Mouse (Mus musculus) limb, embryonic 15.5 days (tissue): ENCODE data around the gene Adprhl1. TPM values are rescaled to one million over a fixed set of nuclear protein-coding genes. Genes with fewer than 3 reads are reported as not detected.

Source experiments
- ATAC-seq: fragments of 200-750 bp; cut with Nextera tagmentation; 2 replicates; pipeline ENCODE4 v1.8.0; 2017; ENCODE audit warnings: low read depth, moderate TSS enrichment; ENCODE audit not compliant: insufficient number of reproducible peaks, low FRiP score, low TSS enrichment
- H3K27ac ChIP-seq: fragments of 300-500 bp; sonication (generic); 2 replicates; pipeline ENCODE4 v1.5.1; 2015; ENCODE audit warnings: moderate library complexity, mild to moderate bottlenecking, inconsistent platforms
- H3K27me3 ChIP-seq: fragments of 300-500 bp; sonication (generic); 2 replicates; pipeline ENCODE4 v1.6.1; 2015; ENCODE audit warnings: inconsistent platforms
- H3K36me3 ChIP-seq: fragments of 300-500 bp; sonication (generic); 2 replicates; pipeline ENCODE4 v1.6.1; 2015; ENCODE audit warnings: inconsistent platforms
- H3K4me1 ChIP-seq: fragments of 300-500 bp; sonication (generic); 2 replicates; pipeline ENCODE4 v1.6.1; 2015; ENCODE audit warnings: inconsistent platforms
- H3K4me2 ChIP-seq: fragments of 300-500 bp; sonication (generic); 2 replicates; pipeline ENCODE4 v1.6.1; 2015; ENCODE audit warnings: mild to moderate bottlenecking, inconsistent platforms
- H3K4me3 ChIP-seq: fragments of 300-500 bp; sonication (generic); 2 replicates; pipeline ENCODE4 v1.5.1; 2015; ENCODE audit warnings: mild to moderate bottlenecking, inconsistent platforms
- H3K9ac ChIP-seq: fragments of 300-500 bp; sonication (generic); 2 replicates; pipeline ENCODE4 v1.6.1; 2015; ENCODE audit warnings: inconsistent platforms
- H3K9me3 ChIP-seq: fragments of 300-500 bp; sonication (generic); 2 replicates; pipeline ENCODE4 v1.6.1; 2016; ENCODE audit warnings: inconsistent platforms
- WGBS: fragments of 180-500 bp; shearing (Covaris S2); methylation state at CpG from one replicate; pipeline ENCODE4 v1.1.7; 2015; 5-methylcytosine and 5-hydroxymethylcytosine counted together
- polyA plus RNA-seq: library from polyadenylated mRNA; unstranded; fragments of >200 nt; fragmentation: Nextera tagmentation; extraction: Ambion mirVana; gene quantifications from 2 replicates; pipeline ENCODE4 v1.2.1, GENCODE M21; 2015

Adprhl1 gene
- polyA plus RNA-seq, 1 experiment from 2014 or later: 5.0 TPM

- H3K36me3 ChIP-seq: peaks cover 47% of the 10 kb centered on the region
- no peak for ATAC-seq
- H3K27ac ChIP-seq: no peak overlapping the region
- H3K9ac ChIP-seq: no peak overlapping the region
- no peaks in the 10 kb centered on the region for H3K27me3 ChIP-seq
- no peaks in the 10 kb centered on the region for H3K4me1 ChIP-seq
- WGBS: 63% methylated on average over 2 of the region's 2 CpGs
- H3K9me3 ChIP-seq: no peaks in the 10 kb centered on the region
- no peak overlapping the region for H3K4me3 ChIP-seq
- H3K4me2 ChIP-seq: no peak overlapping the region
These were observed 13.6 kb upstream of the Adprhl1 start for GRCm38 (mm10) chr8:13267566-13267965.

GRCm38 (mm10) chr8:13263376-13263775 lies 9.4 kb upstream of the Adprhl1 start:
- no peak overlapping the region for H3K27ac ChIP-seq
- no peak overlapping the region for H3K4me3 ChIP-seq
- 58% methylated on average over 3 of the region's 3 CpGs for WGBS
- no peak overlapping the region for H3K9ac ChIP-seq
- H3K9me3 ChIP-seq: no peaks in the 10 kb centered on the region
- peaks cover 40% of the 10 kb centered on the region for H3K36me3 ChIP-seq
- H3K27me3 ChIP-seq: no peaks in the 10 kb centered on the region
- no peak overlapping the region for H3K4me2 ChIP-seq
- ATAC-seq: no peak
- H3K4me1 ChIP-seq: no peaks in the 10 kb centered on the region

GRCm38 (mm10) chr8:13253413-13253812 lies 549 bp downstream of the Adprhl1 start:
- 0 out of 2 replicates have a peak, but pooled peaks cover 4% of the 10 kb centered on the region for H3K4me1 ChIP-seq
- H3K9ac ChIP-seq: no peak overlapping the region
- H3K4me2 ChIP-seq: no peak overlapping the region
- H3K9me3 ChIP-seq: no peaks in the 10 kb centered on the region
- H3K27ac ChIP-seq: no peak overlapping the region
- no peak overlapping the region for H3K4me3 ChIP-seq
- no peaks in the 10 kb centered on the region for H3K27me3 ChIP-seq
- no peak for ATAC-seq
- H3K36me3 ChIP-seq: peaks cover 34% of the 10 kb centered on the region
- 59% methylated on average over 5 of the region's 5 CpGs for WGBS

- Histone ChIP-seq H3K4me1 (0 out of 2 replicates have a peak, but pooled peaks cover 4% of the 10 kb centered on the region), H3K9ac (no peak overlapping the region), H3K9me3 (no peaks in the 10 kb centered on the region), H3K27ac (no peak overlapping the region), H3K36me3 (peaks cover 29% of the 10 kb centered on the region), H3K4me3 (no peak overlapping the region), H3K27me3 (no peaks in the 10 kb centered on the region), H3K4me2 (no peak overlapping the region)
- ATAC-seq: no peak
- WGBS: 85% methylated on average over 13 of the region's 13 CpGs
These were observed 1.1 kb downstream of the Adprhl1 start for GRCm38 (mm10) chr8:13252837-13253236.

GRCm38 (mm10) chr8:13244343-13244880 lies 9.6 kb downstream of the Adprhl1 start:
- Histone ChIP-seq H3K4me1 (no peaks in the 10 kb centered on the region), H3K27ac (no peak overlapping the region), H3K27me3 (no peaks in the 10 kb centered on the region), H3K9me3 (no peaks in the 10 kb centered on the region), H3K9ac (no peak overlapping the region), H3K4me2 (no peak overlapping the region), H3K4me3 (no peak overlapping the region), H3K36me3 (no peaks in the 10 kb centered on the region)
- no peak for ATAC-seq
- 84% methylated on average over 11 of the region's 11 CpGs for WGBS

- no peak overlapping the region for H3K4me2 ChIP-seq
- no peaks in the 10 kb centered on the region for H3K27me3 ChIP-seq
- no peaks in the 10 kb centered on the region for H3K9me3 ChIP-seq
- H3K4me1 ChIP-seq: no peaks in the 10 kb centered on the region
- WGBS: 74% methylated on average over 10 of the region's 10 CpGs
- no peak overlapping the region for H3K27ac ChIP-seq
- no peak overlapping the region for H3K4me3 ChIP-seq
- no peak for ATAC-seq
- no peak overlapping the region for H3K9ac ChIP-seq
- H3K36me3 ChIP-seq: no peaks in the 10 kb centered on the region
These were observed 10.7 kb downstream of the Adprhl1 start for GRCm38 (mm10) chr8:13242985-13243870.

GRCm38 (mm10) chr8:13240691-13241090 lies 13.3 kb downstream of the Adprhl1 start:
- WGBS: 72% methylated on average over 7 of the region's 7 CpGs
- no peak overlapping the region for H3K4me3 ChIP-seq
- no peak for ATAC-seq
- H3K9me3 ChIP-seq: no peaks in the 10 kb centered on the region
- H3K4me1 ChIP-seq: no peaks in the 10 kb centered on the region
- H3K27me3 ChIP-seq: no peaks in the 10 kb centered on the region; the same call in 1 of the 2 replicates
- H3K9ac ChIP-seq: no peak overlapping the region
- H3K4me2 ChIP-seq: no peak overlapping the region
- no peak overlapping the region for H3K27ac ChIP-seq
- no peaks in the 10 kb centered on the region for H3K36me3 ChIP-seq

- no peak for ATAC-seq
- Histone ChIP-seq H3K9ac (no peak overlapping the region), H3K27ac (no peak overlapping the region), H3K36me3 (no peaks in the 10 kb centered on the region), H3K4me1 (no peaks in the 10 kb centered on the region), H3K4me3 (no peak overlapping the region), H3K9me3 (no peaks in the 10 kb centered on the region), H3K27me3 (no peaks in the 10 kb centered on the region; the same call in 1 of the 2 replicates), H3K4me2 (no peak overlapping the region)
- WGBS: 89% methylated on average over 9 of the region's 9 CpGs
These were observed 13.9 kb downstream of the Adprhl1 start for GRCm38 (mm10) chr8:13240055-13240454.

GRCm38 (mm10) chr8:13234803-13235202 lies 19.2 kb downstream of the Adprhl1 start:
- WGBS: 88% methylated on average over 13 of the region's 13 CpGs
- H3K9me3 ChIP-seq: no peaks in the 10 kb centered on the region
- peaks cover 2% of the 10 kb centered on the region; the same call in 1 of the 2 replicates for H3K4me1 ChIP-seq
- ATAC-seq: no peak
- no peak overlapping the region for H3K4me2 ChIP-seq
- H3K27me3 ChIP-seq: peaks cover 3% of the 10 kb centered on the region; the same call in 1 of the 2 replicates
- H3K9ac ChIP-seq: no peak overlapping the region
- H3K4me3 ChIP-seq: no peak overlapping the region
- H3K36me3 ChIP-seq: no peaks in the 10 kb centered on the region
- no peak overlapping the region for H3K27ac ChIP-seq

GRCm38 (mm10) chr8:13230471-13230870 lies 23.5 kb downstream of the Adprhl1 start:
- 81% methylated on average over 4 of the region's 4 CpGs for WGBS
- H3K4me3 ChIP-seq: no peak overlapping the region
- no peaks in the 10 kb centered on the region for H3K36me3 ChIP-seq
- H3K27ac ChIP-seq: no peak overlapping the region
- no peak overlapping the region for H3K9ac ChIP-seq
- no peak for ATAC-seq
- H3K27me3 ChIP-seq: peaks cover 3% of the 10 kb centered on the region; the same call in 1 of the 2 replicates
- H3K4me2 ChIP-seq: no peak overlapping the region
- no peaks in the 10 kb centered on the region for H3K9me3 ChIP-seq
- peaks cover 13% of the 10 kb centered on the region for H3K4me1 ChIP-seq

GRCm38 (mm10) chr8:13229802-13230201 lies 24.2 kb downstream of the Adprhl1 start:
- Histone ChIP-seq H3K27ac (no peak overlapping the region), H3K4me1 (peaks cover 13% of the 10 kb centered on the region), H3K9ac (no peak overlapping the region), H3K36me3 (no peaks in the 10 kb centered on the region), H3K4me2 (no peak overlapping the region), H3K9me3 (no peaks in the 10 kb centered on the region), H3K27me3 (peaks cover 3% of the 10 kb centered on the region; the same call in 1 of the 2 replicates), H3K4me3 (no peak overlapping the region)
- 64% methylated on average over 12 of the region's 12 CpGs for WGBS
- ATAC-seq: no peak

- Histone ChIP-seq H3K9ac (no peak overlapping the region), H3K9me3 (no peaks in the 10 kb centered on the region), H3K27ac (no peak overlapping the region), H3K36me3 (no peaks in the 10 kb centered on the region), H3K4me1 (peaks cover 13% of the 10 kb centered on the region), H3K27me3 (peaks cover 3% of the 10 kb centered on the region; the same call in 1 of the 2 replicates), H3K4me3 (no peak overlapping the region), H3K4me2 (no peak overlapping the region)
- WGBS: 27% methylated on average over 9 of the region's 9 CpGs
- no peak for ATAC-seq
These were observed 24.9 kb downstream of the Adprhl1 start for GRCm38 (mm10) chr8:13228923-13229610.
